Mouse (Mus musculus): ENCODE results near the gene Mipol1.
"Not testable (repeated sequence)": the region's sequence is repeated elsewhere in the genome, so short reads cannot be mapped to it uniquely, and the experiment has no call there.

Mipol1 gene

GRCm38 (mm10) chr12:57424902-57425301 lies 194.7 kb downstream of the Mipol1 start:
- no peak for DNase-seq (ENCODE audit: low read depth, low spot score)

DNA sequence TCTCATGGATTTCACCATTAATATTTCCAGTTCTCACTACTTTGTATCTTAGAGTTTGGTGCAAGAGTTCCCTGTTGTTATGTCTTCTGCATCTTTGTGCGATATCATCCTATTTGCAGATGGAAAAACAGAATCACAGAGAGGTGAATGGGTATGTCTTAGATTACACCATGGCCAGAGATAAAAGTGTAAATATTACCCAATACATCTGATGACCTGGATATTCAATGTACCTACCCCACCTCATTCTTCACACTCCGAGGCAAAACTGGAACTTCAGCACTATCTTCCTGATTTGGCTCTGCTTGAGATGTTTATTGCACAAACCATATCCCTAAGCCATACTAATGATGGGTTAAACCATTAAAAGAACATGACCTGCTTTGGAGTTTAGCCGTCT lies 198.0 kb downstream of the Mipol1 start:
- DNase-seq (ENCODE audit: low read depth, low spot score), result no peak

DNA sequence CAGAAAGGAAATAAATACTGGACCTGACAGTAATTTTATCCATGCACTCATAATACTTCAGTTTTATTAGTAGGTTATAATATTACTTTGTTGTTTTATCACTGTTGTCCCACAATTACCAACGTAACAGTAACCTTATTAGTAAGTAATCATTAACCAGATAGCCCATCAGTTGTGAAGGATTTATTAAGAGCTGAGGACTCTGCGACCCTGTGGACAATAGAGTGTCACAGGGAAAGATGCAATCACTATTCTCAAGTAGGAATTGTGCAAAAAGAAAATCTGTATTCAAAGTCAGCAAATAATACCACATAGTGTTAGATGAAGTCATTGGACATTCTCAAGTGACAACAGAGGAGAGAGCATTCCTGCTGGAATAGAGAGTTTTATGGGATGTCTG lies 198.5 kb downstream of the Mipol1 start:
- no peak for DNase-seq (ENCODE audit: low read depth, low spot score)

GRCm38 (mm10) chr12:57436939-57437659 lies 206.9 kb downstream of the Mipol1 start:
- DNase-seq (ENCODE audit: low read depth, low spot score), result not testable (repeated sequence)

DNA sequence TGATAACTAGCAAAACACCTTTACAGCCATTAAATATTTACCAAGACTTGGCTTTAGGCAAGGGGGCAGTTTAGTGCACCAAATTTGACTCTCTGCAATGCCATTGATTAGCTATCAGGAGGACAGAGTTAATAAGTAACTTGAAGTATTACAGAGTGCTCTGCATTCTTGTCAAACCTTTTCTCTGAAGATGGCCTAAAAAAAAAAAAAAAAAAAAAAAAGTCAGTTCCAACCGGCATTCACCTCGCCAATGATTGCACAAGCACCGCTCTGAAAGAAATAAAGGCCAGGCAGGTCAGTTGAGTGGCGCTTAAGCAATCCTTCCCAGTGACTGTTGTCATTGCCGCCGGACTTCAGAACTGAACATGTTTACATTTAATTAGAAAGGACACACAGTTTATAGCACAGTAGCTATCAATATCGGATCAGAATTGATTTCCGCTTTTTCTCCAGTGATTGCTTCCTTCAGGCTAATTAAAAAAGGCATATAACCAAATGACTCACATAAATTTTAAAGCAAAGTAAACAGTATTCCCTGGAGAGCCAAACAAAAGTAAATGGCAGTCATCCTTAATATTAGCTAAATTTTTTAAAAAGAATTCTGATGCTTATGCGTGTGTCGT lies 214.2 kb downstream of the Mipol1 start:
- no peak for DNase-seq (ENCODE audit: low read depth, low spot score)

GRCm38 (mm10) chr12:57447331-57447730 lies 217.1 kb downstream of the Mipol1 start:
- DNase-seq (ENCODE audit: low read depth, low spot score), result no peak

DNA sequence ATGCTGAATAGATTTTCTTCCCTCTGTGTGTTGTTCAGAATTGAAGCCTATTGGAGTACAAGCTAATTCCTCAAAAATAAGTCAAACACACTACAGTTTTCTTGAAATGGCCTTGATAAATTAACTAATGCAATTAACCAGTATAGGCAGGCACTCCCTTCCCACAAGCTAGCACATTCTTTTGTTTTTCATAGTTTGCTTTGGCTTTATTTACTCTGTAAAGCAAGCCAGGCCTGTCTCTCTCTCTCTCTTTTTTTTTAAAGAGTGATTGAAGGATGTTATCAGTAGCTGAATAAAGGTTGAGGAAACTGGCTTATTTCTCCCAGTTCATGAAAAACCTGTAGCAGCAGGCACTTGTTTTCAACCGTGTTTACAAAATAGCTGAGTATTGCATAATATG lies 219.1 kb downstream of the Mipol1 start:
- no peak for DNase-seq (ENCODE audit: low read depth, low spot score)

DNA sequence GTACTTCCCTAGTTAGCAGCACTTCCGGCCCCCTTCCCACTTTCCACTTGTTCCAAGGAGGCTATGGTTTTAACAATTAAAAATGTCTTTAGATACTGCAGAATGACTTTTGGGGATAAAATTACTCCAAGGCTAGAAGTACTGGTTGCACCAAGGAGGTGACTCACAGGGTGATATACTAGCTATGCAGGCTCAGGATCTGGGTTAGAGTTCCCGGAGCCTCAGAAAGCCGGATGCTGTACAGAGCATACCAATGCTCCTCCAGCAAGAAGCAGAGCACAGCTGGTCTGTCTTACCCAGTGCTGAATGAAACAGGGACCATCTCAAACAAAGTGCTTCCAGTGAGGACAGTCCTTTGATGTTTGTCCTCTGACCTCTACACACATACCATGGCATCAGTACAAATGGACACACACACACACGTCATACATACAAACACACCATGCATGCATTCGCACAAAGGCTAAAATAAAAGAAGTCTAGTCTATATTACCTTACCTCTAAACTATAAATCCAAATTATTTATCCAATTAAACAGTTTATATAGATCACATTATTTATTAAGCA lies 219.9 kb downstream of the Mipol1 start:
- no peak for DNase-seq (ENCODE audit: low read depth, low spot score)

GRCm38 (mm10) chr12:57456911-57457310 lies 226.7 kb downstream of the Mipol1 start:
- no peak for DNase-seq (ENCODE audit: low read depth, low spot score)

DNA sequence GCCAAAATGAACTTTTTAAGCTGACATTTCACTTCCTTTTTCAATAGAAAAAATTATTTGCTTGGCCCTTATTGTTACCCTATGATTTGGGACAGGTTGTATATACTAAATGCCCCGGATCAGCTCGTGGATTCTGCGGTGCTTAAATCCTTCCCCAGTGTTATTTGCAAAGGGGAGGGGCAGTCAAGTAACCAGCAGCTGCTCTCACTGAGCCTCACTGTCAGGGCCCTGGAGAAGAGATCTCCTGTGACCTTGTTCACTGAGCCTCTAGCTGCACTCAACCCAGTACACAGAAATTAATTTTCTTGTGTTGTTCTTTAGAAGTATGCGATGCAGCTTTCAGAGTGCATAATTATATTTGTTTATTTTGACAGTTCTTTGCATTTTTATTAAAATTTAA lies 227.1 kb downstream of the Mipol1 start:
- DNase-seq (ENCODE audit: low read depth, low spot score), result no peak

DNA sequence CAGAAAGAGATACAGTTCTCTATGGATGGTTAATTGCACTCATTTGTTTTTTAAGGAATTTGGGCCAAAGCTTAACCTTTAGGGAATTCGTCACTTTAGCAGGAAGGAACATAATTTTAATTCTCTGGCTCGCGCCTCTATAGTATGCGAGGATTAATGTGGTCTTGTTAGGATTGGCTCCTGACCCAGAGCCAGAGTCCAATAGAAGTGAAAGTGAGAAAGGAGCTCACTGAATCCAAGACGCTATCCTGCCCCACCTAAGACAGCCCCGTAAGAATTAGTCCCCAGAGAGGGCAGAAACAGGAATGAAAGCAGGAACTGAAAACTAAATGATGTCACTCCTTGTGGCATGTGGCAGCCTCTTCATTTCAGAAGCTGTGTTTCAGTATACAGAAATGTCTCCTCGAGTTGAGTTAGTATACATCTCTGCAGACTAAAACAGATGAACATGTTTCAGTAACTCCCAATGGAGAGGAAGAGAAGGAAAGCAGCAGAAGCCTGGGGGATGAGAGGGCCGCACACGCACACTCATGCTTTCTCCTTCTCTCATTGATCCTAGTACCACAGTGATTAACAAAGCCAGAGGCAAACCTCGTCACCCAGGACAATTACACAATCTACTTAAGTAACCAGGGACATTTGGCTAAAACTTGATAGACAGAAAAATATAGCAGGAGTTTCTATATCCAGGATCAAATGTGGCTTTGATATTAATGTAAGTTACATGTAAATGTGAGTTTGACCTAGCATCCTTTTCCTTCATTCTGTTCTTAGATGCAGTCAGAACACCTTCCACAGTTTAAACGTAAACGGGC lies 234.5 kb downstream of the Mipol1 start:
- DNase-seq (ENCODE audit: low read depth, low spot score), result no peak

DNA sequence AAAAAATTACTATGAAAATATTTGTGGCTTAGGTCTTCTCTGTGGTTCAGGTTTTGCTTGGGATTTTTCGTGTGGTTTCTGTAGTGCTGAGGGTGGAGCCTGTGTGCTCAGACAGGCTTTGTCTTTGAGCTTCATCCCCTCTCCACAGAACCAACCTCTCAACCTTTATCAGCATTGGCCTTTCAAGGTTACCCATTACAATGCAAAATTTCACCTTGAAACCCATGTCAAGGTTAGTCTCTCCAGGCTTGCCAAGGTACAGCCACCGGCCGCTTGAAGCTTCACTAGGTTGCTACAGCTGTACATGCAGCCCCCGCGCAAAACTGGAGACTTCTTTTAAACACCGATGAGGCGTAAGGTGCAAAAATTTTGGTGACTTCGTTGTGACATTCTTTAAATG lies 241.6 kb downstream of the Mipol1 start:
- peak; percentile 79 for DNase-seq (ENCODE audit: low read depth, low spot score)

GRCm38 (mm10) chr12:57476876-57477275 lies 246.6 kb downstream of the Mipol1 start:
- no peak for DNase-seq (ENCODE audit: low read depth, low spot score)

GRCm38 (mm10) chr12:57481823-57482222 lies 251.6 kb downstream of the Mipol1 start:
- DNase-seq (ENCODE audit: low read depth, low spot score), result no peak

DNA sequence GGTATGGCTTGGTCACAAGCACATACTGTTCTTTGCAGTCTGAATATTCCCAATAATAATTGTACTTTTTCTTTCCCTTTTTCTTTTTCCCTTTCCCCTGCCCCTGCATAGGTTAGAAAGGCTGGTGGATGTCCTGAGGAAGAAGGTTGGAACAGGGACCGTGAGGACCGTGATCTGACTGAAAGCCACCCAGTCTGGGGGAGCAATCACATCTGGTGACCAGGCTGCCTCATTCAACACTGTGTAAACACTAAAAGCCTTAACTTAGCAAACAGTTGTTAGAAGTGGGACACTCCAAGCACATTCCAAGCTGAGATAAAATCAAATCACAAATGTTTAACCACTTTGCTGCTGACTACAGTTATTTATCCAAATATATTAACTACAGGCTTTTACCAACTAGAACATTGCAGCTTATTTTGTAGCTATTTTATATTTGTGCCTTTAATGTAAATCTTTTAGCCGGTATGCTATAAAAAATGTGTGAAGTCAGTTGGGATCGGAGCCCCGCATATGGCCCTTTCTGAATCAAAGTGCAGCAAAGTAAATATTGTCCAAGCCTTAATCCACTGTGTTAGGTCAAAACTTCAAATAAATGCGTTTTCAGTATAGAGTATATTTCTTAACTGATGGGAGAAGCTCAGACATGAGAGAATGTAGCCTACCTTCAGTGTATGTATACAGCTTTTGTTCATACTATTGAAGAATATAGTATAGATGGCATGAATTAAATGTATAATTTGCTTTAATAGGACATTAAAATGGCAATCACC lies 266.3 kb downstream of the Mipol1 start:
- no peak for DNase-seq (ENCODE audit: low read depth, low spot score)

DNA sequence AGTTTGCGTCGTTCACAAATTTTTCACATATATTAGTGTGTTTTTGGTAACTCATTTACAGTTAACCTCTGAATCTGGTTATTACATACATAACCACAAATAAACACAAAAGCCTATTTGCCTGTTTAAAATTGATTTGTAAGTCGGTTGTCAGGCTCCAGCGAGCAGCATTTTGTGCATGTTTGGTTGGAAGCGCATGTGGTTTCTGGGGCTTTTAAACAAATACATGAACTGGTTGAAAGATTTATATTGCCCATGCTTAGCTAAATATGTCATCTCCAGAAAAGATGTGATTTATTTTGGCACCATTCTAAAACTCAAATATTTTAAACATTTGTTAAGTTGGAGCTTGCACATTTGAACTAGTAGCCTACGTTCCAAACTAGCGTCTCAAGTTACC lies 270.0 kb downstream of the Mipol1 start:
- no peak for DNase-seq (ENCODE audit: low read depth, low spot score)

DNA sequence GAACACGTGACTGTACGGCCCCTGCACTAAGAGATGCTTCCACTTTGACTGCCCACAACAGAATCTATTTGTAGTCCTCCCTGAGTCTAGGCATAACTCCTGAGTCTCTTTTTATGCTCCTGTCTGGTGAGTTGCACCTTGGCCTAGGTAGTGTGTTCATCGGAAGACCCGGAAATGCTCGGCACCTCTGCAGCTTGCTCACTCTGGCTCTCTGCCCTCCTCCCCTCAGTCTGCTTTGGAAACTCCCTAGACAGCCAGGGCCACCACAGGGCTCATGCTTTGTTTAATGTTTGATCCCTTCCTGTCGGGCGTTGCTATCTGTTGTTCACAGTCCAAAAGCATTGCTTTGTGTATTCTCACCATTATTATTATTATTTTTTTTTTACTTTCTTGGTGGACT lies 275.1 kb downstream of the Mipol1 start:
- DNase-seq (ENCODE audit: low read depth, low spot score), result peak; percentile 33

- DNase-seq (ENCODE audit: low read depth, low spot score), result no peak
Observed at GRCm38 (mm10) chr12:57508938-57509337, 278.7 kb downstream of the Mipol1 start.

- no peak for DNase-seq (ENCODE audit: low read depth, low spot score)
Observed at GRCm38 (mm10) chr12:57509726-57510125, 279.5 kb downstream of the Mipol1 start.

GRCm38 (mm10) chr12:57511127-57511526 lies 280.9 kb downstream of the Mipol1 start:
- no peak for DNase-seq (ENCODE audit: low read depth, low spot score)

DNA sequence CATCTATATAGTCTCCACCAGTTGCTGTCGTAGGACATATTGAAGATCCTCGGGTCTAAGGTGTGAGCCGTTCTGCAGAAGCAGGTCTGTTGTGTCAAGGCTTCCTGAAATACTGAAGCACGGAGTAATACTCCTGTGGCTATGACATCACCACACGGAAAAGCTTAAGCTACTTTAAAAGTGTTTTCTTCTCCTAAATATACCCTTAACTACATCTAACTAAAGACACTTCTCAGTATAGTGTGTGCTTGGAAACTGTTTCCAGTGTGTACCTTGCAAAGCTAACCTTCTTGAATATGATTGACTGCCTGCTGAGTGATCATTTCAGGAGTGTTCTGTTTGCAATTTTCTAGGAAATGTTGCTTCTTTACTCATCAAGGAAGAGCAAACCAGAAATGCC lies 281.3 kb downstream of the Mipol1 start:
- DNase-seq (ENCODE audit: low read depth, low spot score), result no peak

GRCm38 (mm10) chr12:57514552-57514951 lies 284.3 kb downstream of the Mipol1 start:
- no peak for DNase-seq (ENCODE audit: low read depth, low spot score)

Measured in ZHBTc4 (cell line).